Mouse (Mus musculus): ENCODE results near the gene Dusp14.

Gene Dusp14

GRCm38 (mm10) chr11:84069034-84069370 is at the start of gene Dusp14:
Dusp14 (minus strand) TSS chr11:84069261.
- no peak for DNase-seq (ENCODE audit: low spot score)

GRCm38 (mm10) chr11:84117431-84117830 is 48.4 kb upstream of the Dusp14 start:
- no peak for DNase-seq (ENCODE audit: low spot score)

GRCm38 (mm10) chr11:84116221-84116620 is 47.2 kb upstream of the Dusp14 start:
- DNase-seq (ENCODE audit: low spot score), result peak; percentile 8

GRCm38 (mm10) chr11:84115646-84116045 is 46.6 kb upstream of the Dusp14 start:
- DNase-seq (ENCODE audit: low spot score), result no peak

GRCm38 (mm10) chr11:84113623-84114022 is 44.6 kb upstream of the Dusp14 start:
- no peak for DNase-seq (ENCODE audit: low spot score)

- DNase-seq (ENCODE audit: low spot score), result no peak
These were observed 38.1 kb upstream of the Dusp14 start for GRCm38 (mm10) chr11:84107137-84107536.

GRCm38 (mm10) chr11:84104036-84104435 is 35.0 kb upstream of the Dusp14 start:
- no peak for DNase-seq (ENCODE audit: low spot score)

GRCm38 (mm10) chr11:84101182-84101581 is 32.1 kb upstream of the Dusp14 start:
- no peak for DNase-seq (ENCODE audit: low spot score)

- no peak for DNase-seq (ENCODE audit: low spot score)
These were observed 28.4 kb upstream of the Dusp14 start for GRCm38 (mm10) chr11:84097251-84097998.

GRCm38 (mm10) chr11:84095084-84095483 is 26.0 kb upstream of the Dusp14 start:
- DNase-seq (ENCODE audit: low spot score), result no peak

- no peak for DNase-seq (ENCODE audit: low spot score)
These were observed 21.5 kb upstream of the Dusp14 start for GRCm38 (mm10) chr11:84090572-84090971.

GRCm38 (mm10) chr11:84081901-84082300 is 12.8 kb upstream of the Dusp14 start:
- DNase-seq (ENCODE audit: low spot score), result no peak

- no peak for DNase-seq (ENCODE audit: low spot score)
These were observed 11.3 kb upstream of the Dusp14 start for GRCm38 (mm10) chr11:84080327-84080726.

GRCm38 (mm10) chr11:84079887-84080286 is 10.8 kb upstream of the Dusp14 start:
- no peak for DNase-seq (ENCODE audit: low spot score)

- no peak for DNase-seq (ENCODE audit: low spot score)
These were observed 10.3 kb upstream of the Dusp14 start for GRCm38 (mm10) chr11:84079361-84079760.

- DNase-seq (ENCODE audit: low spot score), result no peak
These were observed 9.5 kb upstream of the Dusp14 start for GRCm38 (mm10) chr11:84078601-84079000.

GRCm38 (mm10) chr11:84077008-84077407 is 7.9 kb upstream of the Dusp14 start:
- DNase-seq (ENCODE audit: low spot score), result no peak

GRCm38 (mm10) chr11:84073816-84074764 is 5.0 kb upstream of the Dusp14 start:
- DNase-seq (ENCODE audit: low spot score), result no peak

- DNase-seq (ENCODE audit: low spot score), result no peak
These were observed 4.0 kb upstream of the Dusp14 start for GRCm38 (mm10) chr11:84072904-84073651.

- peak; percentile 68 for DNase-seq (ENCODE audit: low spot score)
These were observed 649 bp downstream of the Dusp14 start for GRCm38 (mm10) chr11:84068191-84069033.

- peak; percentile 47 for DNase-seq (ENCODE audit: low spot score)
These were observed 1.3 kb downstream of the Dusp14 start for GRCm38 (mm10) chr11:84067720-84068190.
